Mouse (Mus musculus): ENCODE results near the gene Mex3d. TPM values are rescaled to one million over a fixed set of nuclear protein-coding genes. Genes with fewer than 3 reads are reported as not detected.
"Not testable (repeated sequence)": the region's sequence is repeated elsewhere in the genome, so short reads cannot be mapped to it uniquely, and the experiment has no call there.

Gene Mex3d
- polyA plus RNA-seq, 1 experiment from 2014 or later = 4.7 TPM

GRCm38 (mm10) chr10:80356737-80357136 is 30.7 kb downstream of the Mex3d start:
- no peak for DNase-seq (ENCODE audit: low spot score)

GRCm38 (mm10) chr10:80356001-80356682 is 31.3 kb downstream of the Mex3d start, which contains the start of gene Plk5:
Gene Plk5 (plus strand): TSS chr10:80356459.
- DNase-seq (ENCODE audit: low spot score) = no peak

- no peak for DNase-seq (ENCODE audit: low spot score)
Observed at GRCm38 (mm10) chr10:80355431-80355830, 32.0 kb downstream of the Mex3d start.

GRCm38 (mm10) chr10:80352727-80353126 is 34.7 kb downstream of the Mex3d start:
- no peak for DNase-seq (ENCODE audit: low spot score)

GRCm38 (mm10) chr10:80351896-80352295 is 35.6 kb downstream of the Mex3d start:
- DNase-seq (ENCODE audit: low spot score) = no peak

- DNase-seq (ENCODE audit: low spot score) = peak; percentile 86
Observed at GRCm38 (mm10) chr10:80350292-80350691, 37.2 kb downstream of the Mex3d start.

GRCm38 (mm10) chr10:80348981-80349380 is 38.5 kb downstream of the Mex3d start:
- no peak for DNase-seq (ENCODE audit: low spot score)

- DNase-seq (ENCODE audit: low spot score) = peak; percentile 80
Observed at GRCm38 (mm10) chr10:80348244-80348781, 39.1 kb downstream of the Mex3d start, which contains the start of gene Adamtsl5. Gene Adamtsl5 (minus strand): TSS chr10:80348412.

GRCm38 (mm10) chr10:80347514-80347967 is 39.9 kb downstream of the Mex3d start:
- no peak for DNase-seq (ENCODE audit: low spot score)

GRCm38 (mm10) chr10:80345929-80346328 is 41.5 kb downstream of the Mex3d start:
- DNase-seq (ENCODE audit: low spot score) = not testable (repeated sequence)

GRCm38 (mm10) chr10:80345122-80345521 is 42.3 kb downstream of the Mex3d start:
- DNase-seq (ENCODE audit: low spot score) = no peak

GRCm38 (mm10) chr10:80344131-80344661 is 43.3 kb downstream of the Mex3d start:
- no peak for DNase-seq (ENCODE audit: low spot score)

GRCm38 (mm10) chr10:80343425-80343895 is 44.0 kb downstream of the Mex3d start:
- DNase-seq (ENCODE audit: low spot score) = no peak

- peak; percentile 46 for DNase-seq (ENCODE audit: low spot score)
Observed at GRCm38 (mm10) chr10:80342749-80343424, 44.6 kb downstream of the Mex3d start.

GRCm38 (mm10) chr10:80342305-80342748 is 45.1 kb downstream of the Mex3d start:
- no peak for DNase-seq (ENCODE audit: low spot score)

GRCm38 (mm10) chr10:80341491-80342304 is 45.8 kb downstream of the Mex3d start:
- DNase-seq (ENCODE audit: low spot score) = no peak

- no peak for DNase-seq (ENCODE audit: low spot score)
Observed at GRCm38 (mm10) chr10:80341026-80341425, 46.4 kb downstream of the Mex3d start.

- DNase-seq (ENCODE audit: low spot score) = peak; percentile 81
Observed at GRCm38 (mm10) chr10:80339941-80340750, 47.3 kb downstream of the Mex3d start.

- DNase-seq (ENCODE audit: low spot score) = no peak
Observed at GRCm38 (mm10) chr10:80336263-80336662, 51.2 kb downstream of the Mex3d start.

GRCm38 (mm10) chr10:80332525-80332989 is 54.9 kb downstream of the Mex3d start:
- DNase-seq (ENCODE audit: low spot score) = no peak
